Mouse (Mus musculus) bone marrow macrophage, adult 2 months (primary cell): ENCODE measurements around the gene Akap2. TPM values are rescaled to one million over a fixed set of nuclear protein-coding genes. Genes with fewer than 3 reads are reported as not detected.

Source experiments
- H3K27ac ChIP-seq: 2 replicates; pipeline ENCODE4 v1.5.1; 2012; ENCODE audit warnings: low read depth, low read length; ENCODE audit not compliant: insufficient read depth
- H3K4me1 ChIP-seq: 2 replicates; pipeline ENCODE4 v1.6.1; 2012; ENCODE audit warnings: low read length; ENCODE audit not compliant: control insufficient read depth, insufficient read depth
- H3K4me3 ChIP-seq: 2 replicates; pipeline ENCODE4 v1.5.1; 2012; ENCODE audit warnings: mild to moderate bottlenecking, low read length, moderate library complexity; ENCODE audit not compliant: insufficient read depth
- CTCF ChIP-seq: IDR thresholded peaks from 2 replicates; pipeline ENCODE4 v1.5.1; 2012; ENCODE audit warnings: low read depth, mild to moderate bottlenecking, low read length, moderate library complexity
- POLR2A ChIP-seq: IDR thresholded peaks from 2 replicates; pipeline ENCODE4 v1.6.1; 2012; ENCODE audit warnings: mild to moderate bottlenecking, low read depth, low read length, borderline replicate concordance
- polyA plus RNA-seq: library from polyadenylated mRNA; stranded (reverse); fragments of >200 nt; gene quantifications from 2 replicates; pipeline ENCODE4 v1.2.4, GENCODE M21; 2012; ENCODE audit not compliant: missing spikeins, insufficient read depth, insufficient read length

The Akap2 gene
- polyA plus RNA-seq, 1 experiment: 1.3 TPM

DNA sequence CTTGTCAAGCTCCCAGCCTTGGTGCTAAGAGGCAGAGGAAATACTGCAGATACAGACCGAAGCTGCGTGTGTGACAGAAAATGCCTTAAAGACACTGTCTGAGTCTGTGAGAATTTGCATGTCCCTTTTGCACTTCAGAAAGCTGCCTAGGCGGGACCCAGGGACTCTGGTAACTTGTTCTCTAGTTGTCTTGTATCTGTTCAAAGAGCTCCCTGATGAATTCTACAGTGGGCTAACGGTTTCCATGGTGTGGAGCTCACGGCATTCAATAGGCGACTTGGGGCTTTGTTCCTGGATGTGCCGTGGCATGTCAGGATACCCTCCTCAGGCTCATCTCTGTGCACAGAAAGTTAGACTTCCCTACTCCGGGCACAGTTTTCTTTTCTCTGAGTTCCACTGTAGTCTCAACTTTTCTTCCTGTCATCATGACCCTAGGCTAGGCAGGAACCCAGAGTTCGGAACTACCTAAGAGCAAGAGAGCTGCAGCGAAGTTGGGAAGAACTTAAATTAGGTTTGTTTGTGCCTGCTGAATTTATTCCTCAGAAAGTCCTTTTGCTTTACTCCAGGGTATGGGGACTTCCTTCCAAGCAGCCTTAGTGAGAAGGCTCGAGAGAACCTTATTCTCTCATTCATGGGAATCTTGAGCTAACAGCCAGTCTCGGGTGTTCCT, 128.2 kb downstream of the Akap2 start:
- Histone ChIP-seq H3K4me1 (no peaks in the 10 kb centered on the region), H3K4me3 (no peak overlapping the region), H3K27ac (no peak overlapping the region)
- TF ChIP-seq CTCF (no peak), POLR2A (no peak)

DNA sequence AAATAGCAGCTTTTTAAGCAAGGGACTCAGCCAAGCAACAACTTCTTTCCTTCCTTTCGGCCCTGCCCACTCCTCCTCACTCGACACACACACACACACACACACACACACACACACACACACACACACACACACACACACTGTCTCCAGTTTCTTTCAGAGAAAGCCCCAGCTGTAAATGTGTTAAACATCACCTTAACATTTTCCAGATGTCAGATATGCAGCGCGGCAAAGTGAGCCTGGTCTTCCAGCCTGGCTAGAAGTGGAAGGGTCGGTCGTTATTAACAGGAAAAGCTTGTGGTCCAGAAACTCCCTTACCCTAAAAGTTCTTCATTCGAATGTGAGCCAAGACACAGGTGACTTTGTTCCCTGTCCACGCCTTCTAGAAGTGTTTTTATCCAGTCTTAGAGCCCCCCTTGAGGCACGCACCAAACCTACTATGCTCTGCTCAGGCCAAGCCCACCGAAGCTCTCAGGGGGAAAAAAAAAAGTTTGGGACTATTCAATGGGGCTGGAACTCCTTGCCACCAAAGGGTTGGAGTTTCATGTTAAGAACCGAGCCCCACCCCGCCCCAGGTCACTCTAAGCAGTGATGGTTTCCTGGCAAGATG, 129.0 kb downstream of the Akap2 start:
- TF ChIP-seq CTCF (no peak), POLR2A (no peak)
- no peak overlapping the region for H3K27ac ChIP-seq
- no peak overlapping the region for H3K4me3 ChIP-seq
- no peaks in the 10 kb centered on the region for H3K4me1 ChIP-seq

GRCm38 (mm10) chr4:57846991-57847422, 129.6 kb downstream of the Akap2 start:
- Histone ChIP-seq H3K4me3 (no peak overlapping the region), H3K4me1 (no peaks in the 10 kb centered on the region), H3K27ac (no peak overlapping the region)
- TF ChIP-seq CTCF (no peak), POLR2A (no peak)

- TF ChIP-seq POLR2A (no peak), CTCF (no peak)
- Histone ChIP-seq H3K4me1 (no peaks in the 10 kb centered on the region), H3K4me3 (no peak overlapping the region), H3K27ac (no peak overlapping the region)
These were observed 130.2 kb downstream of the Akap2 start for GRCm38 (mm10) chr4:57847676-57848075.

DNA sequence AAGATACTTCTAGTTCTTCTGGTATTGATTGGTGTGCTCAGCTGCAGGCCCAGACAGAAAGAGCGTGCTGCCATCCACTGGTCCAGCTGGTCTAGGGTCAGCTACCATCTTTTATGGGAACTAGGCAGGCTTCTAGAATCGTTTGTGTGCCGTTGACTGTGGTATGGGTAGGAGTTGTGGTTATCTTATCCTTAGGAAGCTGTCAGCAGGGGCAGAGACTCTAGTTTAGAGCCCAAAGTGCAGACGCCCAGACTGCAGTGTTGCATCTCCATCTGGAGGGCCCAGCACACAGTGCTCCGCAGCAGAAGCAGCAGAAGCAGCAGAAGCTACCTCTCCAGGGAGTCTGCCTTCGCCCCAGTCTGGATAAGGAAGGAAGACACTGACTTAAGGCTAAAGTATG, 132.0 kb downstream of the Akap2 start:
- H3K4me3 ChIP-seq: no peak overlapping the region
- no peaks in the 10 kb centered on the region for H3K4me1 ChIP-seq
- no peak overlapping the region for H3K27ac ChIP-seq
- TF ChIP-seq CTCF (no peak), POLR2A (no peak)

GRCm38 (mm10) chr4:57851731-57852130, 134.3 kb downstream of the Akap2 start:
- Histone ChIP-seq H3K4me3 (no peak overlapping the region), H3K27ac (no peak overlapping the region), H3K4me1 (no peaks in the 10 kb centered on the region)
- TF ChIP-seq CTCF (no peak), POLR2A (no peak)

- Histone ChIP-seq H3K4me3 (no peak overlapping the region), H3K4me1 (no peaks in the 10 kb centered on the region), H3K27ac (no peak overlapping the region)
- no peak for TF ChIP-seq CTCF
- TF ChIP-seq POLR2A: no peak
These were observed 135.1 kb downstream of the Akap2 start for GRCm38 (mm10) chr4:57852461-57853040.

- Histone ChIP-seq H3K4me1 (no peaks in the 10 kb centered on the region), H3K4me3 (no peak overlapping the region), H3K27ac (no peak overlapping the region)
- TF ChIP-seq POLR2A: no peak
- TF ChIP-seq CTCF: no peak
These were observed 136.7 kb downstream of the Akap2 start for GRCm38 (mm10) chr4:57854181-57854580.

DNA sequence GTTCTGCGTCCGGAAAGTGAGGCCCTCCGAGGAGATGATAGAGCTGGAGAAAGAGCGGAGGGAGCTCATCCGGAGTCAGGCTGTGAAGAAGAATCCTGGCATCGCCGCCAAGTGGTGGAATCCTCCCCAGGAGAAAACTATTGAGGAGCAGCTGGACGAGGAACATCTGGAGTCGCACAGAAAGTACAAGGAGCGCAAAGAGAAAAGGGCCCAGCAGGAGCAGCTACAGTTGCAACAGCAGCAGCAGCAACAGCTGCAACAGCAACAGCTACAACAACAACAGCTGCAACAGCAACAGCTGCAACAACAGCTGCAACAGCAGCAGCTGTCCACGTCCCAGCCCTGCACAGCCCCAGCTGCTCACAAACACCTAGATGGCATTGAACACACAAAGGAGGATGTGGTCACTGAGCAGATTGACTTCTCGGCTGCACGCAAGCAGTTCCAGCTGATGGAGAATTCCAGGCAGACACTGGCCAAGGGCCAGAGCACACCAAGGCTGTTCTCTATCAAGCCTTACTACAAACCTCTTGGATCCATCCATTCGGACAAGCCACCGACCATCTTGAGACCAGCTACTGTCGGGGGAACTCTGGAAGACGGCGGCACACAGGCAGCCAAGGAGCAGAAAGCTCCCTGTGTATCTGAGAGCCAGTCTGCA, 138.0 kb downstream of the Akap2 start:
- H3K27ac ChIP-seq: no peak overlapping the region
- no peak overlapping the region for H3K4me3 ChIP-seq
- H3K4me1 ChIP-seq: no peaks in the 10 kb centered on the region
- TF ChIP-seq POLR2A (no peak), CTCF (no peak)

DNA sequence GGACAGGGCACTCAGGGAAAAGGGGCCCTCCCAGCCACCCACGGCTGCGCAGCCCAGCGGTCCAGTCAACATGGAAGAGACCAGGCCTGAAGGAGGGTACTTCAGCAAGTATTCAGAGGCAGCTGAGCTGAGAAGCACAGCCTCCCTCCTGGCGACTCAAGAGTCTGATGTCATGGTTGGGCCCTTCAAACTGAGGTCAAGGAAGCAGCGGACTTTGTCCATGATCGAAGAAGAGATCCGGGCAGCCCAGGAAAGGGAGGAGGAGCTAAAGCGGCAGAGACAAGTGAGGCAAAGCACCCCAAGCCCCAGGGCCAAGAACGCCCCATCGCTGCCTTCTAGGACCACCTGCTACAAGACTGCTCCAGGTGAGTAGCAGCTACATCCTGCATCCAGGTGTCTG, 139.2 kb downstream of the Akap2 start:
- Histone ChIP-seq H3K4me1 (no peaks in the 10 kb centered on the region), H3K27ac (no peak overlapping the region), H3K4me3 (no peak overlapping the region)
- TF ChIP-seq CTCF (no peak), POLR2A (no peak)
